Mouse (Mus musculus) c-Kit-negative CD71-positive TER-119-positive erythroid progenitor cells, embryonic 14.5 days (primary cell): ENCODE results near the gene Slc7a5.

ENCODE experiments used
- DNase-seq: peaks from one replicate; pipeline ENCODE4 v3.0.0-alpha.2; 2013; ENCODE audit warnings: low read depth, low spot score

Gene Slc7a5

GRCm38 (mm10) chr8:121850821-121851470, 56.5 kb downstream of the Slc7a5 start:
- peak; percentile 98 for DNase-seq

GRCm38 (mm10) chr8:121850436-121850820, 57.1 kb downstream of the Slc7a5 start:
- DNase-seq: no peak

- DNase-seq: peak; percentile 71
These were observed 57.5 kb downstream of the Slc7a5 start for GRCm38 (mm10) chr8:121850018-121850417.

- no peak for DNase-seq
These were observed 58.2 kb downstream of the Slc7a5 start for GRCm38 (mm10) chr8:121849303-121849702.

- DNase-seq: no peak
These were observed 59.0 kb downstream of the Slc7a5 start for GRCm38 (mm10) chr8:121848495-121848894.

GRCm38 (mm10) chr8:121847987-121848386, 59.5 kb downstream of the Slc7a5 start:
- no peak for DNase-seq

- DNase-seq: no peak
These were observed 60.2 kb downstream of the Slc7a5 start for GRCm38 (mm10) chr8:121847261-121847822.

GRCm38 (mm10) chr8:121846815-121847214, 60.7 kb downstream of the Slc7a5 start:
- no peak for DNase-seq

GRCm38 (mm10) chr8:121844765-121845164, 62.7 kb downstream of the Slc7a5 start:
- DNase-seq: no peak

- no peak for DNase-seq
These were observed 64.2 kb downstream of the Slc7a5 start for GRCm38 (mm10) chr8:121843184-121843733.

- no peak for DNase-seq
These were observed 65.2 kb downstream of the Slc7a5 start for GRCm38 (mm10) chr8:121842064-121842955.

GRCm38 (mm10) chr8:121841242-121841641, 66.3 kb downstream of the Slc7a5 start:
- DNase-seq: no peak

GRCm38 (mm10) chr8:121832503-121832902, 75.0 kb downstream of the Slc7a5 start:
- peak; percentile 50 for DNase-seq

- no peak for DNase-seq
These were observed 75.4 kb downstream of the Slc7a5 start for GRCm38 (mm10) chr8:121832061-121832460.
